9 mouse cellular contexts compared by ENCODE assay signal in the genomic region with DNA sequence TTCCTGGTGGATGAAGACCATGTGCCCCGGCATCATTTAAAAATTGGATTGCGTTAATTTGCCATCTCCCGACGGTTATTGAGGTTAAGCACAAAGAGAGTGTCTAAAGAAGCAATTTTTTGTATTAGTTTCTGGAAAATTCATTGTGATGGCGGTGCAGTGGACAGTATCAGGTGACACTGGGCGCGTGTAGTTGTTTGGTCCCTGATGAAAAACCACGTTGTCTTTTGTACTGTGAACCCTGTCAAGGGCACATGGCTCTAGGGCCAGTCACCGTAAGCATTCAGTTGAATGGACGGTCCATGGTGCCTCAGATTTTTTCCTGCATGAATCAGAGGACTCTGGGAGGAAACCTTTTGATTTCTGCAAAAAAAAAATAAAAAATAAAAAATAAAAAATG. TPM values are rescaled to one million over a fixed set of nuclear protein-coding genes. Genes with fewer than 3 reads are reported as not detected.
DNase-seq lines count a peak whose midpoint lies in the region; ATAC-seq and TF ChIP-seq lines count a peak whose summit lies in the region.
"Had no signal": no experiment of that assay in that cellular context is flagged by ENCODE, and none has a peak within 500 bp of the region (broad histone marks: within the 10 kb centered on the region; RNA-seq: fewer than 3 reads in every experiment).

No protein-coding gene starts in this region.

- no peaks in the 10 kb centered on the region for H3K27me3 ChIP-seq in kidney, adult 2 months (replicated peaks; ENCODE audit: control insufficient read depth, insufficient read depth, low read length)
- no peaks in the 10 kb centered on the region for H3K27me3 ChIP-seq in embryonic facial prominence, embryonic 14.5 days (replicated peaks; ENCODE audit: control insufficient read depth, insufficient read depth, low read length)
- no peaks in the 10 kb centered on the region for H3K27me3 ChIP-seq in hindbrain, embryonic 15.5 days
- H3K27me3 ChIP-seq in midbrain, embryonic 15.5 days (replicated peaks), result no peaks in the 10 kb centered on the region
- H3K27me3 ChIP-seq: Patski had no signal

- DNase-seq in kidney, adult 2 months, result no peak
- no peak for DNase-seq in kidney, adult 11 months
- no peak for DNase-seq in embryonic facial prominence, embryonic 14.5 days (ENCODE audit: low spot score)
- DNase-seq in cerebellum, postnatal 36 days, result no peak
- DNase-seq in layer of hippocampus, adult 9-10 months (ENCODE audit: low spot score), result no peak
- no peak for DNase-seq in frontal cortex, postnatal 10 days (ENCODE audit: low spot score in 2 of 2)

- no peak for ATAC-seq in embryonic facial prominence, embryonic 14.5 days (ENCODE audit: low read depth)
- no peak for ATAC-seq in hindbrain, embryonic 15.5 days (ENCODE audit: low FRiP score, low read depth)
- ATAC-seq in midbrain, embryonic 15.5 days (replicated peaks), result peak; percentile 59

- no peaks in the 10 kb centered on the region for H3K9me3 ChIP-seq in embryonic facial prominence, embryonic 14.5 days (ENCODE audit: control insufficient read depth, low read length)
- H3K9me3 ChIP-seq in hindbrain, embryonic 15.5 days, result no peaks in the 10 kb centered on the region
- H3K9me3 ChIP-seq in midbrain, embryonic 15.5 days, result no peaks in the 10 kb centered on the region

- WGBS in kidney, adult 2 months, result 47% methylated on average over 10 of the region's 10 CpGs
- WGBS in embryonic facial prominence, embryonic 14.5 days, result 11% methylated on average over 10 of the region's 10 CpGs
- WGBS in hindbrain, embryonic 15.5 days, result 17% methylated on average over 10 of the region's 10 CpGs
- WGBS in midbrain, embryonic 15.5 days, result 12% methylated on average over 10 of the region's 10 CpGs

- H3K4me1 ChIP-seq in kidney, adult 2 months (ENCODE audit: control insufficient read depth, insufficient read depth, low read length), result peaks cover 4% of the 10 kb centered on the region; the same call in 1 of the 2 replicates
- H3K4me1 ChIP-seq in embryonic facial prominence, embryonic 14.5 days (ENCODE audit: control insufficient read depth, insufficient read depth, low read length), result 0 out of 2 replicates have a peak, but pooled peaks cover 7% of the 10 kb centered on the region
- peaks cover 46% of the 10 kb centered on the region for H3K4me1 ChIP-seq in hindbrain, embryonic 15.5 days (replicated peaks)
- peaks cover 34% of the 10 kb centered on the region for H3K4me1 ChIP-seq in midbrain, embryonic 15.5 days

- no peaks in the 10 kb centered on the region for H3K36me3 ChIP-seq in kidney, adult 2 months (ENCODE audit: control insufficient read depth, insufficient read depth, low read length)
- no peaks in the 10 kb centered on the region for H3K36me3 ChIP-seq in embryonic facial prominence, embryonic 14.5 days (ENCODE audit: control insufficient read depth, insufficient read depth, low read length)
- no peaks in the 10 kb centered on the region for H3K36me3 ChIP-seq in hindbrain, embryonic 15.5 days
- no peaks in the 10 kb centered on the region for H3K36me3 ChIP-seq in midbrain, embryonic 15.5 days (replicated peaks)

- TF ChIP-seq CTCF in kidney, adult 2 months (conservative IDR thresholded peaks at IDR 0.05; ENCODE audit: insufficient read depth, insufficient read length, low read depth, low read length), result no peak

- peak overlapping the region; percentile 99 for H3K9ac ChIP-seq in embryonic facial prominence, embryonic 14.5 days (ENCODE audit: low read depth, low read length)
- H3K9ac ChIP-seq in hindbrain, embryonic 15.5 days, result peak overlapping the region; percentile 96
- peak overlapping the region; percentile 95 for H3K9ac ChIP-seq in midbrain, embryonic 15.5 days

- H3K27ac ChIP-seq in kidney, adult 2 months (ENCODE audit: insufficient read depth, low read depth, low read length), result no peak overlapping the region
- peak overlapping the region; percentile 96 for H3K27ac ChIP-seq in embryonic facial prominence, embryonic 14.5 days (replicated peaks; ENCODE audit: low read depth, low read length)
- H3K27ac ChIP-seq in hindbrain, embryonic 15.5 days (replicated peaks), result peak overlapping the region; percentile 97
- H3K27ac ChIP-seq in midbrain, embryonic 15.5 days, result peak overlapping the region; percentile 99

- peak overlapping the region; percentile 68 for H3K4me2 ChIP-seq in embryonic facial prominence, embryonic 14.5 days (ENCODE audit: low read depth, low read length)
- peak overlapping the region; percentile 60 for H3K4me2 ChIP-seq in hindbrain, embryonic 15.5 days
- peak overlapping the region; percentile 61 for H3K4me2 ChIP-seq in midbrain, embryonic 15.5 days

- H3K4me3 ChIP-seq in kidney, adult 2 months (ENCODE audit: insufficient read depth, low read depth, low read length), result peak overlapping the region; percentile 98; the same call in 1 of the 2 replicates
- H3K4me3 ChIP-seq in embryonic facial prominence, embryonic 14.5 days (ENCODE audit: low read depth, low read length), result peak overlapping the region; percentile 94
- H3K4me3 ChIP-seq in hindbrain, embryonic 15.5 days, result peak overlapping the region; percentile 71
- peak overlapping the region; percentile 78 for H3K4me3 ChIP-seq in midbrain, embryonic 15.5 days

- TF ChIP-seq POLR2A in kidney, adult 2 months (IDR thresholded peaks at IDR 0.05; ENCODE audit: low read depth, low read length), result no peak

RNA-seq across cellular contexts. Expression of a gene that starts 0.5 kb away (rescaled TPM):
- 5.4 and 6.1 TPM in 2 replicates for polyA plus RNA-seq in kidney, adult 2 months (2012; rRNA removed)
- 87.2 and 110 TPM in 2 replicates for polyA plus RNA-seq in embryonic facial prominence, embryonic 14.5 days (2014; fragmentation: Nextera tagmentation; extraction: Ambion mirVana)
- polyA plus RNA-seq in hindbrain, embryonic 15.5 days (2015; fragmentation: Nextera tagmentation; extraction: Ambion mirVana), result 258 and 283 TPM in 2 replicates
- 307 and 327 TPM in 2 replicates for polyA plus RNA-seq in midbrain, embryonic 15.5 days (2015; fragmentation: Nextera tagmentation; extraction: Ambion mirVana)

Comparison
In these comparisons a context has a peak if more than half of its experiments do, and no peak if none do; other contexts are left out.
1. RNA of a gene that starts 0.5 kb away (polyA plus RNA-seq): 307 to 327 TPM in midbrain, embryonic 15.5 days, 258 to 283 TPM in hindbrain, embryonic 15.5 days and 87.2 to 110 TPM in embryonic facial prominence, embryonic 14.5 days; 5.4 to 6.1 TPM in kidney, adult 2 months; every median in the first group is over 10 times any median in the second.
2. Peak in every context shown above with its lines, with median percentiles within 50 percentile points of each other: H3K4me3 ChIP-seq, H3K4me2 ChIP-seq and H3K9ac ChIP-seq.